Mouse (Mus musculus) spleen, adult 2 months (tissue): Measurements from ENCODE around the gene Angptl3.

ENCODE experiments used
- CTCF ChIP-seq: fragments of 200-500 bp; IDR thresholded peaks from 2 replicates; pipeline ENCODE4 v1.5.1; 2011; ENCODE audit warnings: mild to moderate bottlenecking, inconsistent platforms; ENCODE audit not compliant: insufficient read depth, insufficient read length, insufficient replicate concordance; ENCODE audit errors: extremely low read depth
- POLR2A ChIP-seq: fragments of 200-500 bp; IDR thresholded peaks from 2 replicates; pipeline ENCODE4 v1.6.1; 2011; ENCODE audit warnings: low read depth, low read length, inconsistent platforms

DNA sequence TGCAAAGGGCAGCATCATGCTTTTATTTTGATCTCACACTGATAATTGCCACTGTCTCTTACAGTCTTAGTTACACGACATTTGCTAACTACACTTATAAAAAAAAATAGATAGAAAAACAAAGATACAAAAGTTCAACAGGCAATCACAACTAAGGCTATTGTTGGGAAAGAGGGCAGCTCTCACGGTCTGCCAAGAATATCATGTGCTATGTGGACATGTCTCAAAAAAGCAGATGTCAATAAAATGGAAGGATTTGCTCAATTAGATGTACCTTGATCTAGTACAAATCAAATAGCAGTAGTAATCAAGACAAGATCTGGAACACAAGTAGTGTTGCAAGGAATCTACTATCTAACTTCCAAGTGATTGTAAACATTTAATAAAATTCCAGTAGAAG, 17.8 kb downstream of the Angptl3 start:
- TF ChIP-seq POLR2A: no peak
- TF ChIP-seq CTCF: no peak
